Mouse (Mus musculus) intestine, embryonic 14.5 days (tissue): ENCODE data around the gene Vapa. TPM values are rescaled to one million over a fixed set of nuclear protein-coding genes. Genes with fewer than 3 reads are reported as not detected.
A peak's percentile ranks its signal among the peaks of the same experiment; 100 is the strongest.
"Not testable (repeated sequence)": the region's sequence is repeated elsewhere in the genome, so short reads cannot be mapped to it uniquely, and the experiment has no call there.

Source experiments
- ATAC-seq: fragments of 200-750 bp; cut with Nextera tagmentation; replicated peaks from 2 replicates; pipeline ENCODE4 v1.8.0; 2017; ENCODE audit warnings: low read depth, moderate number of reproducible peaks, moderate TSS enrichment, moderate library complexity; ENCODE audit not compliant: low FRiP score, low TSS enrichment
- DNase-seq: peaks from one replicate; pipeline ENCODE4 v3.0.0-alpha.2; 2018; ENCODE audit warnings: low spot score
- H3K27ac ChIP-seq: fragments of 300-500 bp; sonication (generic); 2 replicates; pipeline ENCODE4 v1.5.1; 2014; ENCODE audit warnings: low read depth, mild to moderate bottlenecking, control low read depth
- H3K27me3 ChIP-seq: fragments of 300-500 bp; sonication (generic); replicated peaks from 2 replicates; pipeline ENCODE4 v1.6.1; 2014; ENCODE audit warnings: low read length, control low read depth; ENCODE audit not compliant: control insufficient read depth, insufficient read depth
- H3K36me3 ChIP-seq: fragments of 300-500 bp; sonication (generic); 2 replicates; pipeline ENCODE4 v1.6.1; 2014; ENCODE audit warnings: low read length, control low read depth; ENCODE audit not compliant: control insufficient read depth, insufficient read depth
- H3K4me1 ChIP-seq: fragments of 300-500 bp; sonication (generic); replicated peaks from 2 replicates; pipeline ENCODE4 v1.6.1; 2014; ENCODE audit warnings: low read length, control low read depth, mixed read lengths; ENCODE audit not compliant: control insufficient read depth, insufficient read depth
- H3K4me2 ChIP-seq: fragments of 300-500 bp; sonication (generic); 2 replicates; pipeline ENCODE4 v1.6.1; 2014; ENCODE audit warnings: low read length
- H3K4me3 ChIP-seq: fragments of 300-500 bp; sonication (generic); 2 replicates; pipeline ENCODE4 v1.5.1; 2014; ENCODE audit warnings: low read depth, low read length, control low read depth, mixed read lengths
- H3K9ac ChIP-seq: fragments of 300-500 bp; sonication (generic); 2 replicates; pipeline ENCODE4 v1.6.1; 2014; ENCODE audit warnings: mild to moderate bottlenecking, low read length
- H3K9me3 ChIP-seq: fragments of 300-500 bp; sonication (generic); 2 replicates; pipeline ENCODE4 v1.6.1; 2016; ENCODE audit warnings: low read length, control low read depth; ENCODE audit not compliant: control insufficient read depth
- WGBS: fragments of 180-500 bp; shearing (Covaris S2); extraction: QIAGEN DNeasy Blood & Tissue Kit; methylation state at CpG from one replicate; pipeline ENCODE4 v1.1.7; 2014; 5-methylcytosine and 5-hydroxymethylcytosine counted together
- polyA plus RNA-seq: library from polyadenylated mRNA; unstranded; fragments of >200 nt; fragmentation: Nextera tagmentation; extraction: Ambion mirVana; gene quantifications from 2 replicates; pipeline ENCODE4 v1.2.1, GENCODE M21; 2014

Vapa gene
- polyA plus RNA-seq, 1 experiment from 2014 or later = 200 TPM

GRCm38 (mm10) chr17:65635715-65636360 lies 22.5 kb upstream of the Vapa start:
- Histone ChIP-seq H3K4me3 (no peak overlapping the region), H3K9me3 (no peaks in the 10 kb centered on the region), H3K4me1 (peaks cover 5% of the 10 kb centered on the region; the same call in 1 of the 2 replicates), H3K27ac (no peak overlapping the region), H3K4me2 (no peak overlapping the region), H3K9ac (no peak overlapping the region), H3K27me3 (no peaks in the 10 kb centered on the region), H3K36me3 (no peaks in the 10 kb centered on the region)
- no peak for DNase-seq
- WGBS = 55% methylated on average over 14 of the region's 14 CpGs
- no peak for ATAC-seq

GRCm38 (mm10) chr17:65629943-65630342 lies 16.6 kb upstream of the Vapa start:
- no peak for DNase-seq

GRCm38 (mm10) chr17:65628823-65629532 lies 15.6 kb upstream of the Vapa start:
- H3K9ac ChIP-seq, H3K4me3 ChIP-seq, DNase-seq, H3K9me3 ChIP-seq, H3K27ac ChIP-seq, H3K27me3 ChIP-seq, H3K36me3 ChIP-seq, H3K4me1 ChIP-seq, H3K4me2 ChIP-seq, ATAC-seq: not testable (repeated sequence)
- WGBS = 55% methylated on average over 13 of the region's 13 CpGs

More at GRCm38 (mm10) chr17:65629943-65630342, 16.6 kb upstream of the Vapa start:
- H3K27me3 ChIP-seq = no peaks in the 10 kb centered on the region
- H3K9me3 ChIP-seq = no peaks in the 10 kb centered on the region
- no peak for ATAC-seq
- no peak overlapping the region for H3K9ac ChIP-seq
- WGBS = 80% methylated on average over 6 of the region's 6 CpGs
- no peaks in the 10 kb centered on the region for H3K36me3 ChIP-seq
- H3K4me3 ChIP-seq = no peak overlapping the region
- no peak overlapping the region for H3K4me2 ChIP-seq
- H3K27ac ChIP-seq = no peak overlapping the region
- H3K4me1 ChIP-seq = 0 out of 2 replicates have a peak, but pooled peaks cover 3% of the 10 kb centered on the region

GRCm38 (mm10) chr17:65626301-65626700 lies 12.9 kb upstream of the Vapa start:
- Histone ChIP-seq H3K27ac (no peak overlapping the region), H3K27me3 (no peaks in the 10 kb centered on the region), H3K9ac (no peak overlapping the region), H3K9me3 (no peaks in the 10 kb centered on the region), H3K36me3 (no peaks in the 10 kb centered on the region), H3K4me2 (no peak overlapping the region), H3K4me1 (no peaks in the 10 kb centered on the region), H3K4me3 (no peak overlapping the region)
- 92% methylated on average over 6 of the region's 6 CpGs for WGBS
- no peak for ATAC-seq
- DNase-seq = peak; percentile 34

- no peak overlapping the region for H3K27ac ChIP-seq
- no peaks in the 10 kb centered on the region for H3K27me3 ChIP-seq
- H3K9ac ChIP-seq = no peak overlapping the region
- H3K36me3 ChIP-seq = no peaks in the 10 kb centered on the region
- H3K4me2 ChIP-seq = no peak overlapping the region
- H3K9me3 ChIP-seq = no peaks in the 10 kb centered on the region
- no peaks in the 10 kb centered on the region for H3K4me1 ChIP-seq
- WGBS = 78% methylated on average over 6 of the region's 6 CpGs
- DNase-seq (no peak), ATAC-seq (no peak)
- no peak overlapping the region for H3K4me3 ChIP-seq
These were observed 12.2 kb upstream of the Vapa start for GRCm38 (mm10) chr17:65625563-65625962.

GRCm38 (mm10) chr17:65623130-65623529 lies 9.8 kb upstream of the Vapa start:
- Histone ChIP-seq H3K4me3 (no peak overlapping the region), H3K4me2 (no peak overlapping the region), H3K4me1 (no peaks in the 10 kb centered on the region), H3K9me3 (no peaks in the 10 kb centered on the region), H3K36me3 (no peaks in the 10 kb centered on the region), H3K9ac (no peak overlapping the region), H3K27ac (no peak overlapping the region), H3K27me3 (no peaks in the 10 kb centered on the region)
- DNase-seq = no peak
- no peak for ATAC-seq

GRCm38 (mm10) chr17:65618431-65618830 lies 5.1 kb upstream of the Vapa start:
- no peaks in the 10 kb centered on the region for H3K27me3 ChIP-seq
- H3K27ac ChIP-seq = no peak overlapping the region
- no peaks in the 10 kb centered on the region for H3K36me3 ChIP-seq
- WGBS = 83% methylated on average over 2 of the region's 2 CpGs
- no peak overlapping the region for H3K4me3 ChIP-seq
- no peaks in the 10 kb centered on the region for H3K9me3 ChIP-seq
- no peak overlapping the region for H3K9ac ChIP-seq
- no peaks in the 10 kb centered on the region for H3K4me1 ChIP-seq
- no peak overlapping the region for H3K4me2 ChIP-seq
- DNase-seq (no peak), ATAC-seq (no peak)

GRCm38 (mm10) chr17:65615678-65616077 lies 2.3 kb upstream of the Vapa start:
- no peak overlapping the region for H3K27ac ChIP-seq
- H3K4me3 ChIP-seq = no peak overlapping the region
- WGBS = 36% methylated on average over 3 of the region's 3 CpGs
- H3K9ac ChIP-seq = no peak overlapping the region
- peaks cover 11% of the 10 kb centered on the region for H3K4me1 ChIP-seq
- DNase-seq (no peak), ATAC-seq (no peak)
- no peak overlapping the region for H3K4me2 ChIP-seq
- H3K9me3 ChIP-seq = no peaks in the 10 kb centered on the region
- H3K36me3 ChIP-seq = no peaks in the 10 kb centered on the region
- no peaks in the 10 kb centered on the region for H3K27me3 ChIP-seq

GRCm38 (mm10) chr17:65614431-65614830 lies 1.1 kb upstream of the Vapa start:
- Histone ChIP-seq H3K4me3 (peak overlapping the region; percentile 95), H3K4me2 (peak overlapping the region; percentile 80), H3K9ac (peak overlapping the region; percentile 95), H3K4me1 (peaks cover 14% of the 10 kb centered on the region), H3K27ac (peak overlapping the region; percentile 99), H3K27me3 (no peaks in the 10 kb centered on the region), H3K9me3 (no peaks in the 10 kb centered on the region), H3K36me3 (peaks cover 2% of the 10 kb centered on the region; the same call in 1 of the 2 replicates)
- DNase-seq = no peak
- no peak for ATAC-seq
- WGBS = 2% methylated on average over 9 of the region's 9 CpGs
